Mouse (Mus musculus) liver, embryonic 11.5 days (tissue): ENCODE results near the gene Schip1. TPM values are rescaled to one million over a fixed set of nuclear protein-coding genes. Genes with fewer than 3 reads are reported as not detected.

Experiments
- ATAC-seq: fragments of 200-750 bp; cut with Nextera tagmentation; replicated peaks from 2 replicates; pipeline ENCODE4 v1.8.0; 2017; ENCODE audit warnings: moderate number of reproducible peaks, mild to moderate bottlenecking, moderate TSS enrichment, moderate library complexity; ENCODE audit not compliant: low FRiP score
- DNase-seq: peaks from one replicate; pipeline ENCODE4 v3.0.0-alpha.2; 2017; ENCODE audit warnings: low spot score
- H3K27ac ChIP-seq: fragments of 300-500 bp; sonication (generic); 2 replicates; pipeline ENCODE4 v1.5.1; 2014; ENCODE audit warnings: mild to moderate bottlenecking, low read depth, low read length, control low read depth
- H3K27me3 ChIP-seq: fragments of 300-500 bp; sonication (generic); replicated peaks from 2 replicates; pipeline ENCODE4 v1.6.1; 2014; ENCODE audit warnings: low read length, mixed read lengths; ENCODE audit not compliant: control insufficient read depth, insufficient read depth
- H3K36me3 ChIP-seq: fragments of 300-500 bp; sonication (generic); 2 replicates; pipeline ENCODE4 v1.6.1; 2014; ENCODE audit warnings: mild to moderate bottlenecking, low read length, moderate library complexity, mixed read lengths; ENCODE audit not compliant: control insufficient read depth, insufficient read depth
- H3K4me1 ChIP-seq: fragments of 300-500 bp; sonication (generic); replicated peaks from 2 replicates; pipeline ENCODE4 v1.6.1; 2014; ENCODE audit warnings: low read length, mixed read lengths; ENCODE audit not compliant: control insufficient read depth, insufficient read depth
- H3K4me2 ChIP-seq: fragments of 300-500 bp; sonication (generic); 2 replicates; pipeline ENCODE4 v1.6.1; 2014; ENCODE audit warnings: mild to moderate bottlenecking, control low read depth, moderate library complexity
- H3K4me3 ChIP-seq: fragments of 300-500 bp; sonication (generic); 2 replicates; pipeline ENCODE4 v1.5.1; 2014; ENCODE audit warnings: low read depth, low read length, control low read depth
- H3K9ac ChIP-seq: fragments of 300-500 bp; sonication (generic); 2 replicates; pipeline ENCODE4 v1.6.1; 2014; ENCODE audit warnings: low read depth, low read length, control low read depth
- H3K9me3 ChIP-seq: fragments of 300-500 bp; sonication (generic); 2 replicates; pipeline ENCODE4 v1.6.1; 2016; ENCODE audit warnings: low read length, inconsistent platforms, mixed read lengths; ENCODE audit not compliant: control insufficient read depth
- WGBS: fragments of 180-500 bp; shearing (Covaris S2); extraction: QIAGEN DNeasy Blood & Tissue Kit; methylation state at CpG from one replicate; pipeline ENCODE4 v1.1.7; 2014; 5-methylcytosine and 5-hydroxymethylcytosine counted together
- polyA plus RNA-seq: library from polyadenylated mRNA; unstranded; fragments of >200 nt; fragmentation: Nextera tagmentation; extraction: Ambion mirVana; gene quantifications from 2 replicates; pipeline ENCODE4 v1.2.1, GENCODE M21; 2014

The Schip1 gene
- polyA plus RNA-seq, 1 experiment from 2014 or later = 10.6 TPM

- H3K9me3 ChIP-seq = no peaks in the 10 kb centered on the region
- no peaks in the 10 kb centered on the region for H3K27me3 ChIP-seq
- no peaks in the 10 kb centered on the region for H3K36me3 ChIP-seq
- H3K4me3 ChIP-seq = no peak overlapping the region
- H3K4me2 ChIP-seq = no peak overlapping the region
- WGBS = 74% methylated on average over 6 of the region's 6 CpGs
- no peak overlapping the region for H3K9ac ChIP-seq
- ATAC-seq = no peak
- no peaks in the 10 kb centered on the region for H3K4me1 ChIP-seq
- no peak for DNase-seq
- no peak overlapping the region for H3K27ac ChIP-seq
Measured at GRCm38 (mm10) chr3:68325575-68325974, 261.0 kb downstream of the Schip1 start.

DNA sequence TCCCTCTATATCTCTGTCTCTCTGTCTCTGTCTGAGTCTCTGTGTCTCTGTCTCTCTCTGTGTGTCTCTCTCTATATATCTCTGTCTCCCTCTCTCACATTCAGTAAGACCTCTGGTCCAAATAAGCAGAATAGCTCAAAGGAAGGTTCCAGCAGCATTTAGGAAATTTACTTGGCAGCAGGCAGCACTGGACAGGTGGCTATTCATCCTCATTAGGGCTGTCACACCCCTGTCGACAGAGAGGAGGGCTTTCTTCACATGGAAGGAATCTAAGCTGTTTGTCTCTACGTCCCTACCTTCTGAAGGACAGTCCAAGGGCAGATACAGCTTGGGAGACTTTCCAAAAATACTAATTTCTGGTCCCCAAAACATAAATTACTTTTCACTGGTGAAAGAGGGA, 267.9 kb downstream of the Schip1 start:
- DNase-seq = no peak

GRCm38 (mm10) chr3:68335501-68335900, 270.9 kb downstream of the Schip1 start:
- no peak for DNase-seq
- Histone ChIP-seq H3K9me3 (no peaks in the 10 kb centered on the region), H3K4me2 (no peak overlapping the region), H3K4me3 (no peak overlapping the region), H3K27me3 (no peaks in the 10 kb centered on the region), H3K9ac (no peak overlapping the region), H3K36me3 (no peaks in the 10 kb centered on the region), H3K27ac (no peak overlapping the region), H3K4me1 (no peaks in the 10 kb centered on the region)
- ATAC-seq = no peak
- 89% methylated on average over 4 of the region's 4 CpGs for WGBS

More for the DNA sequence above, 267.9 kb downstream of the Schip1 start:
- Histone ChIP-seq H3K4me3 (no peak overlapping the region), H3K4me1 (no peaks in the 10 kb centered on the region), H3K9me3 (no peaks in the 10 kb centered on the region), H3K9ac (no peak overlapping the region), H3K27ac (no peak overlapping the region), H3K27me3 (no peaks in the 10 kb centered on the region), H3K4me2 (no peak overlapping the region), H3K36me3 (no peaks in the 10 kb centered on the region)
- no peak for ATAC-seq
- WGBS = 47% methylated on average over 2 of the region's 2 CpGs

DNA sequence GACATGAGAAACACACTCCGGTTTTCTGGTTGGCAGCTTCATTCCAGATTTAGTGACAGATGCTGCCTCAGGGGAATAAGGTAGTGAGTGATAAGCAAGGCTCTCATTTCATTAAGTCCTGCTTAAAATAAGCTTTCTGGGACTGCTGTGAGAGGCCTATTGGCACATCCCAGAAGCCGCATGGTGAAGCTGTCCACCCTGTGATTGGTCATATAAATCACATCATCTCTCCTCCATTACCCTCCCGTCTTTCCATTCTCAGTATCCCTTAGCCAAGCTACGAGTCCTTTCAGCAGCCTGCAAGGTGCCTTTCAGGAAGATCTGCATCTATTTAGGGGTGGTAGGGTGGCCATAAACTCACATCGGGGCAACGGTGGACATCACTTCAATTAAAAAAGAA, 286.0 kb downstream of the Schip1 start:
- 80% methylated on average over 6 of the region's 6 CpGs for WGBS

GRCm38 (mm10) chr3:68351461-68351860, 286.9 kb downstream of the Schip1 start:
- Histone ChIP-seq H3K27ac (no peak overlapping the region), H3K27me3 (no peaks in the 10 kb centered on the region), H3K4me2 (no peak overlapping the region), H3K4me1 (no peaks in the 10 kb centered on the region), H3K4me3 (no peak overlapping the region), H3K36me3 (no peaks in the 10 kb centered on the region), H3K9me3 (no peaks in the 10 kb centered on the region), H3K9ac (no peak overlapping the region)
- 48% methylated on average over 3 of the region's 3 CpGs for WGBS
- ATAC-seq (no peak), DNase-seq (no peak)

More for the DNA sequence above, 286.0 kb downstream of the Schip1 start:
- Histone ChIP-seq H3K4me2 (no peak overlapping the region), H3K4me1 (no peaks in the 10 kb centered on the region), H3K27ac (no peak overlapping the region), H3K36me3 (no peaks in the 10 kb centered on the region), H3K9ac (no peak overlapping the region), H3K4me3 (no peak overlapping the region), H3K27me3 (no peaks in the 10 kb centered on the region), H3K9me3 (no peaks in the 10 kb centered on the region)
- no peak for ATAC-seq
- no peak for DNase-seq

- Histone ChIP-seq H3K4me1 (no peaks in the 10 kb centered on the region), H3K36me3 (no peaks in the 10 kb centered on the region), H3K9ac (no peak overlapping the region), H3K27ac (no peak overlapping the region), H3K4me3 (no peak overlapping the region), H3K4me2 (no peak overlapping the region), H3K27me3 (no peaks in the 10 kb centered on the region), H3K9me3 (no peaks in the 10 kb centered on the region)
- no peak for ATAC-seq
- no peak for DNase-seq
- WGBS = 83% methylated on average over 7 of the region's 7 CpGs
Measured at GRCm38 (mm10) chr3:68352961-68353360, 288.4 kb downstream of the Schip1 start.

- H3K9ac ChIP-seq = no peak overlapping the region
- no peaks in the 10 kb centered on the region for H3K27me3 ChIP-seq
- no peak overlapping the region for H3K4me2 ChIP-seq
- 83% methylated on average over 3 of the region's 3 CpGs for WGBS
- no peak for DNase-seq
- ATAC-seq = no peak
- H3K4me1 ChIP-seq = no peaks in the 10 kb centered on the region
- H3K4me3 ChIP-seq = no peak overlapping the region
- H3K9me3 ChIP-seq = no peaks in the 10 kb centered on the region
- no peaks in the 10 kb centered on the region for H3K36me3 ChIP-seq
- no peak overlapping the region for H3K27ac ChIP-seq
Measured at GRCm38 (mm10) chr3:68353492-68353891, 288.9 kb downstream of the Schip1 start.

- Histone ChIP-seq H3K4me1 (no peaks in the 10 kb centered on the region), H3K4me2 (no peak overlapping the region), H3K9me3 (no peaks in the 10 kb centered on the region), H3K9ac (no peak overlapping the region), H3K27ac (no peak overlapping the region), H3K36me3 (no peaks in the 10 kb centered on the region), H3K4me3 (no peak overlapping the region), H3K27me3 (no peaks in the 10 kb centered on the region)
- DNase-seq = no peak
- no peak for ATAC-seq
- WGBS = 69% methylated on average over 2 of the region's 2 CpGs
Measured at GRCm38 (mm10) chr3:68356516-68356915, 291.9 kb downstream of the Schip1 start.

DNA sequence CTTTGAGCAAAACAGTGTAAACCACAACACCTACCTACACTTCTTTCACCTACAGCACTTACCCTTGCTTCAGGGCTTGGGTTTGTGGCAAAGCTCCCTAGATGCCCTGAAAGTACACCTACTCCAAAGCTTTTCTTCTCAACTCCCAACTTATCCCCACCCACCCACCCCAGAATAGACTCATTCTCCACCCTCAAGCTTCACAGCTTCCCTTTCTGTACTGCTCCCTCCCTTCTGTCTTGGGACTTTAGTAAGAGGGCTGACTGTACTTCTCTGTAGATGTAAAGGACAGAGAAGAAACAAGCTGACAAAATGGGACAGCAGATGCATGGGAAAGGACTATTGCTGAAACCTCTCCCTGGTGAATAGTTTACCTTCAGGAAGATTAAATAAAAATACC, 303.4 kb downstream of the Schip1 start:
- H3K4me3 ChIP-seq = no peak overlapping the region
- H3K27me3 ChIP-seq = no peaks in the 10 kb centered on the region
- H3K36me3 ChIP-seq = no peaks in the 10 kb centered on the region
- H3K4me2 ChIP-seq = no peak overlapping the region
- H3K4me1 ChIP-seq = no peaks in the 10 kb centered on the region
- no peak overlapping the region for H3K27ac ChIP-seq
- DNase-seq = no peak
- no peaks in the 10 kb centered on the region for H3K9me3 ChIP-seq
- H3K9ac ChIP-seq = no peak overlapping the region
- no peak for ATAC-seq
